Mouse (Mus musculus) embryonic facial prominence, embryonic 12.5 days (tissue): ENCODE data around the gene Phf13. TPM values are rescaled to one million over a fixed set of nuclear protein-coding genes. Genes with fewer than 3 reads are reported as not detected.

Source experiments
- ATAC-seq: fragments of 200-750 bp; cut with Nextera tagmentation; 2 replicates; pipeline ENCODE4 v1.8.0; 2017; ENCODE audit not compliant: insufficient number of reproducible peaks, insufficient read depth, low FRiP score, low TSS enrichment
- H3K27ac ChIP-seq: fragments of 300-500 bp; sonication (generic); 2 replicates; pipeline ENCODE4 v1.5.1; 2016; ENCODE audit warnings: mild to moderate bottlenecking
- H3K27me3 ChIP-seq: fragments of 300-500 bp; sonication (generic); 2 replicates; pipeline ENCODE4 v1.6.1; 2016; ENCODE audit warnings: mild to moderate bottlenecking, moderate library complexity
- H3K36me3 ChIP-seq: fragments of 300-500 bp; sonication (generic); 2 replicates; pipeline ENCODE4 v1.6.1; 2016; ENCODE audit warnings: mild to moderate bottlenecking
- H3K4me1 ChIP-seq: fragments of 300-500 bp; sonication (generic); 2 replicates; pipeline ENCODE4 v1.6.1; 2016
- H3K4me2 ChIP-seq: fragments of 300-500 bp; sonication (generic); replicated peaks from 2 replicates; pipeline ENCODE4 v1.6.1; 2016; ENCODE audit warnings: mild to moderate bottlenecking, moderate library complexity
- H3K4me3 ChIP-seq: fragments of 300-500 bp; sonication (generic); 2 replicates; pipeline ENCODE4 v1.5.1; 2016; ENCODE audit warnings: mild to moderate bottlenecking
- H3K9ac ChIP-seq: fragments of 300-500 bp; sonication (generic); 2 replicates; pipeline ENCODE4 v1.6.1; 2016; ENCODE audit warnings: mild to moderate bottlenecking, moderate library complexity
- H3K9me3 ChIP-seq: fragments of 300-500 bp; sonication (generic); 2 replicates; pipeline ENCODE4 v1.6.1; 2016; ENCODE audit warnings: mild to moderate bottlenecking, moderate library complexity
- WGBS: fragments of 180-500 bp; shearing (Covaris S2); methylation state at CpG from one replicate; pipeline ENCODE4 v1.1.7; 2016; 5-methylcytosine and 5-hydroxymethylcytosine counted together
- polyA plus RNA-seq: library from polyadenylated mRNA; unstranded; fragments of >200 nt; fragmentation: Nextera tagmentation; extraction: Ambion mirVana; gene quantifications from 2 replicates; pipeline ENCODE4 v1.2.1, GENCODE M21; 2016

The Phf13 gene
- polyA plus RNA-seq, 1 experiment from 2014 or later, result 44.3 TPM

DNA sequence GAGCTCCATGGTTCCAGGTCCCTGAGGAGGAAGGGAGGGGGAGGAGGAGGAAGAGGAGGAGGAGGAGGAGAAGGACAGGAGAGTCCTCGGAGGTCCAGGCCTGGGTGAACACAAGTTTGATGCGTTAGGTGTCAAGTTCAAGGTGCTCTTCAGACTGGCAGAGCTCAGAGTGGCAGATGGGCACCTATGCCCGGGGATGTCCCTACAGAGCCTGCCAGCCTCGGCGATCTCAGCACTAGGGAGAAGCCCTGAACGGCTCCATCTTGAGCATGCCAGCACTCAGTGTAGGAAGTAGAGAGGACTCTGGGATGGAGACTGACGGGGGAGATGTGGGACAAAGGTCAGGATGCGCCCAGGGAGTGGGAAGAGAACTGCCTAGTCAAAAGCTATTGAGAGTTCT lies 9.4 kb downstream of the Phf13 start:
- Histone ChIP-seq H3K27ac (no peak overlapping the region), H3K27me3 (no peaks in the 10 kb centered on the region), H3K9ac (0 out of 2 replicates have a peak overlapping the region, but pooled peaks have one; percentile 24), H3K4me2 (no peak overlapping the region), H3K36me3 (peaks cover 38% of the 10 kb centered on the region), H3K9me3 (no peaks in the 10 kb centered on the region), H3K4me1 (peaks cover 32% of the 10 kb centered on the region), H3K4me3 (no peak overlapping the region)
- ATAC-seq, result no peak
- WGBS, result 73% methylated on average over 8 of the region's 8 CpGs

DNA sequence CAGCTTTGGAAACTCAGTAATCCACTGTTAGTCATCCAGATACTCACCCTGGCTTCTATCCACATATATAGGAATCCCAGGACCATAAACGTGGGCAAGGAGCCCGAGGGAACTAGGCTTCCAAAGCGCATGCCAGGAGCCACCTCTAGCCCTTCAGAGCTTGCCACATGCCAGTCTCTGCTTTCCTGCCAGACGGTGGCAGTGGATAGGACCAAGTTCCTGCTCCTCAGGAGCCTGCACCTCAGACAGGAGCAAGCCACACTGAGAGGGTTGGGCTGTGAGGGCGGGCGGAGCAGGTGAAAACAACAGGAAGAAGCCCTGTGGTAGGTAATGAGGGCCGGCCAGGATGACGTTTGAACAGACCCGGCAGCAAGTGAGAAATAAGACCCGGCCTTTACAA lies 10.2 kb downstream of the Phf13 start:
- H3K36me3 ChIP-seq, result peaks cover 36% of the 10 kb centered on the region
- no peak overlapping the region for H3K4me2 ChIP-seq
- no peak overlapping the region for H3K4me3 ChIP-seq
- peaks cover 32% of the 10 kb centered on the region for H3K4me1 ChIP-seq
- H3K27ac ChIP-seq, result 0 out of 2 replicates have a peak overlapping the region, but pooled peaks have one; percentile 23
- no peaks in the 10 kb centered on the region for H3K9me3 ChIP-seq
- no peaks in the 10 kb centered on the region for H3K27me3 ChIP-seq
- ATAC-seq, result no peak
- 0 out of 2 replicates have a peak overlapping the region, but pooled peaks have one; percentile 24 for H3K9ac ChIP-seq
- 33% methylated on average over 10 of the region's 10 CpGs for WGBS

DNA sequence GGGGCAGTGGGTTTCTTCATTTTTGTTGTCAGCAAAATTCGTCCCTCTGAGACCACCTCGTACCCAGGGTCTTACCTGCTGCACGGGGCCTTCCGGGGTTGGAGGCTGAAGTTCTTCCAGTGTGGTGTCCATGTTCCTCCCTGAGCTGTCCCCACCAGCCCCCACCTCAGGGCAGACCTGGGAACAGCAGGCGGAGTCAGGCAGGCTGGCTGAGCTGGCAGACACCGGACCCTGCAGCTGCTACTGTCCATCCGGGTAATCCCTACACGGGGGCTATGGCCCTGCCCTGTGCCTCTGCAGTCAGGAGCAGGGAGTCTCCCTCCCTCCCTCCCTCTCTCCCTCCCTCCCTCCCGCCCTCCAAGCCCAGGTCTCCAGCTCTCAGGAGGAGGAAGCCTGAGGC lies 12.5 kb downstream of the Phf13 start:
- peak; percentile 23; the same call in 1 of the 2 replicates for ATAC-seq
- Histone ChIP-seq H3K27ac (peak overlapping the region; percentile 23; the same call in 1 of the 2 replicates), H3K9ac (no peak overlapping the region; the same call in 1 of the 2 replicates), H3K27me3 (no peaks in the 10 kb centered on the region), H3K9me3 (no peaks in the 10 kb centered on the region), H3K36me3 (peaks cover 49% of the 10 kb centered on the region), H3K4me2 (no peak overlapping the region), H3K4me1 (peaks cover 24% of the 10 kb centered on the region), H3K4me3 (no peak overlapping the region)
- WGBS, result 21% methylated on average over 8 of the region's 9 CpGs

DNA sequence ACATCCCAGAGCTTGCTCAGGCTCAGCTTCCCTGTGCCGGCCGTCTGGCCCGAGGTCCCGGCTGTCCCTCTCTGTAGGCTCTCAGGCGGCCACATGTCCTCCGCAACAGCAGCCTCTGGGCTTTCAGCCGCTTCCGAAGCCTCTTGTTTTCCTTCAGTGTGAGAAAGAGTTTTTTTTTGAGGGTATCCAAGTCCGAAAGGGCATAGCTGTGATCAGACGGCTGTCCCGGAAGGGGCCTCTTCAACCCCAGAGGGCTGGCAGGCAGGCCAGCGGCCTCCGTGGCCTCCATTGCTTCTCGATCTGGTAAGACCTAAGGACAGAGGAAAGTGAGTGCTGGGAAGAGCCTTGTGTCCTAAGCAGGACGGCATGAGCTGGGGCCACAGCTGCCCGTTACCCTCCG lies 13.0 kb downstream of the Phf13 start:
- no peak for ATAC-seq
- WGBS, result 50% methylated on average over 17 of the region's 17 CpGs
- no peaks in the 10 kb centered on the region for H3K27me3 ChIP-seq

DNA sequence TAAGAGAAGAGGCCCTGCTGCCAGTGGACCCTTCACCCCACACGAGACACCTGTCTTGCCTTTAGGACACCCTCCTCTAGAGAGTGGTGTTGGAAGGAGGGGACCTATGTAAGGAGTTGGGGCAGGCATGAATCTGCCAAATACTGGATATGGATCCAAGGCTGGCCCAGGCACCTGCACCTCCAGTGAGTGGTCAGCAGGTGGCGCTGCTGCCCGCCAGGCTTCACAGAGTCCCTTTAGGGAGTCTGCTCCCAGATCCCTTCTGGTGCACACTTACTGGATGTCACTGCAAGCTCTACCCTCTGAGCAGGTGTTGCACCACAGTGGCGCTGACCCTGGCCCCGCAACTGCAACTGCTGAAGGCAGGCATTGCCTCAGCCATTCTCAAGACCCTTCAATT lies 14.7 kb downstream of the Phf13 start:
- 17% methylated on average over 5 of the region's 5 CpGs for WGBS
- no peak overlapping the region for H3K27ac ChIP-seq
- H3K9ac ChIP-seq, result no peak overlapping the region
- no peak overlapping the region for H3K4me2 ChIP-seq
- H3K36me3 ChIP-seq, result peaks cover 66% of the 10 kb centered on the region
- H3K4me1 ChIP-seq, result peaks cover 11% of the 10 kb centered on the region; the same call in 1 of the 2 replicates
- no peaks in the 10 kb centered on the region for H3K9me3 ChIP-seq
- peak; percentile 42; the same call in 1 of the 2 replicates for ATAC-seq
- no peaks in the 10 kb centered on the region for H3K27me3 ChIP-seq
- H3K4me3 ChIP-seq, result no peak overlapping the region

More for the DNA sequence above, 13.0 kb downstream of the Phf13 start:
- H3K4me3 ChIP-seq, result no peak overlapping the region
- no peak overlapping the region for H3K9ac ChIP-seq
- no peak overlapping the region for H3K27ac ChIP-seq
- no peaks in the 10 kb centered on the region for H3K9me3 ChIP-seq
- peaks cover 22% of the 10 kb centered on the region for H3K4me1 ChIP-seq
- H3K4me2 ChIP-seq, result no peak overlapping the region
- peaks cover 51% of the 10 kb centered on the region for H3K36me3 ChIP-seq

DNA sequence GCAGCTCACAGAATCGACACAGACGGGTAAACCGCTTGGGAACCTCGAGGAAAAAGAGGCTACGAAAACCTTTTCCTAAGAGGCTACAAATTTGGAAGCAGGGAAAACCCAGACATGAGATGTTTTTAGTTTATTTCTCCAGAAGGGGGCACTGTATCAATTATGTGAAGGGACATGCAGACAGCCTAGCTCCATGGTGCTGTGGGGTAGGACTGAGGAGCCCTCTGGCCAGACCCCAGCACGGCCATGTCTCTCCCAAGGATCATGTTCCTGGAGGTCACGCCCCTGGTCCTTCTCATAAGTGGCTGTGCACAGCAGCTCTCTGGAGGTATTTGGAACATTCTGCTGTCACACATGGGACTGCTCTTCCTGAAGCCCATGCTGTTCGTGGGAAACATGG lies 15.4 kb downstream of the Phf13 start:
- peaks cover 68% of the 10 kb centered on the region for H3K36me3 ChIP-seq
- no peak overlapping the region for H3K4me3 ChIP-seq
- WGBS, result 70% methylated on average over 8 of the region's 8 CpGs
- no peak overlapping the region for H3K27ac ChIP-seq
- no peaks in the 10 kb centered on the region for H3K27me3 ChIP-seq
- 0 out of 2 replicates have a peak, but pooled peaks cover 5% of the 10 kb centered on the region for H3K4me1 ChIP-seq
- no peak overlapping the region for H3K9ac ChIP-seq
- no peak overlapping the region for H3K4me2 ChIP-seq
- H3K9me3 ChIP-seq, result no peaks in the 10 kb centered on the region
- no peak for ATAC-seq

DNA sequence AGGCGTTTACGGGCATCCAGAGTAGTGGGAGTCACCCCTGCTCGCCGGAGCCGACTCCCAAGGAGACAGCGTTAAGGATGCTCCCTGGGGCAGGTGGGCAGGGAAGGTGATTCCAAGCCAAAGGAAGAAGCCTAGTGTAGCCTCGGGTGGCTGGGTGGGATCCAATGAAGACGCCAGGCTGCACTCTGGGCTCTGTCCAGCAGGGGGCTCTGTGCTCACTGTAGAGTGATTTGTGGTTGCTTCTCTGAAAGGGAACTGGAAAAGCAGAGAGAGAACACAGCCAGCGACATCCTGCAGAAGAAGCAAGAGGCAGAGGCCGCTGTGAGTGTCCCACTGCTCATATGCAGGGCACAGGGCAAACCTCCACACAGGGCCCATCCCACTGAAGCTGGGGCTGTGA lies 18.3 kb downstream of the Phf13 start:
- Histone ChIP-seq H3K9me3 (no peaks in the 10 kb centered on the region), H3K4me3 (no peak overlapping the region), H3K4me2 (no peak overlapping the region), H3K36me3 (peaks cover 80% of the 10 kb centered on the region), H3K4me1 (no peaks in the 10 kb centered on the region), H3K27me3 (no peaks in the 10 kb centered on the region), H3K9ac (no peak overlapping the region; the same call in 1 of the 2 replicates), H3K27ac (no peak overlapping the region)
- no peak for ATAC-seq
- WGBS, result 41% methylated on average over 10 of the region's 10 CpGs

DNA sequence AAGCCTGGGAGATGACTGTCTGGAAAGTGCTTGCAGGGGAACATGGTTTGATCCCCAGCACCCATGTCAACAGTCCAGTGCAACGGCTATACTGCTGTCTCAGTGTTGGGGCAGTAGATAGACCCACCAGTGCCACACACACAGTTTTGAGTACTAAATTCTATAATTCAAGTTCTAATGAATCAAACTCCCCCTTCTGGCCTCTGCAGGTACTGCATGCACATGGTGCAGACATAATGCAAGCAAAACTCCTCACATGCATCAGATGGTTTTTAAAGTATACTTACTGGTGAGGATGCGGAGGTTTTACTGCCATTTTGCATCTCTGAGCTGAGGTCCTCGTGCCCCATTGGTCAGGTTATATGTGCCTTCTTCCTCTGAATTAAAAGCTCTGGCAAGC lies 20.6 kb downstream of the Phf13 start:
- H3K4me2 ChIP-seq, result no peak overlapping the region
- 91% methylated on average over 3 of the region's 3 CpGs for WGBS
- H3K27me3 ChIP-seq, result no peaks in the 10 kb centered on the region
- no peak for ATAC-seq
- no peak overlapping the region for H3K27ac ChIP-seq
- peaks cover 81% of the 10 kb centered on the region for H3K36me3 ChIP-seq
- no peaks in the 10 kb centered on the region for H3K9me3 ChIP-seq
- H3K9ac ChIP-seq, result no peak overlapping the region
- no peak overlapping the region for H3K4me3 ChIP-seq
- no peaks in the 10 kb centered on the region for H3K4me1 ChIP-seq

DNA sequence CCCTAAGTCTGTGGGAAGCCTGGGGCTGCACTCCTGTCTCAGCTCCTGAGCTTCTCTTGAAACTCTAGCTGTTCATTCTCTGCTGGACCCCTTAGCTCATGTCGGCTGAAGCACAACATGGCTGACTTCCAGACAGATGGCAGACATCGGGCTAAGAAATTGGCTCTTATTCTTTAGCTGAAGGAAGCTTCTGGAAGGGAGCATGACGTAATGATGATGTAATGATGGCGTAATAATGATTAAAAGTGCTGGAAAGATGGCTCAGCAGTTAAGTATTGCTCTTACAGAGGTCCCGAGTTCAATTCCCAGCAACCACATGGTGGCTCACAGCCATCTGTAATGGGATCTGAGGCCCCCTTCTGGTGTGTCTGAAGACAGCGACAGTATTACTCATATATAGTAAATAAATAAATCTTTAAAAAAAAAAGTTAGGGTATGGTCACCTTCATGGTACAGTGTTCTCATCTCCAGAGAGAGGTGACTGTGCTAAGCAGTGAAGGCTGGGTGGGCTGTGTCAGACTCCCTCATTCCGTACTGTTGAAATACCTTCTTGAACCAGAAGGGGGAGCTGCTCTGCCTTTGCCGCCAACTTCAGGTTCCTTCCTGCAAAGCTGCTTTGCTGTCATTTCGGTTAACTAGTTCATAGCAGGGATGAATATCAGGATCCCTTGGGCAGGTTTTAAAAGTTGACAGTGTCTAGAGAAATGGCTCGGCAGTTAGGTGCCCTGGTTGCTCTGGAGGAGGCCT lies 23.7 kb downstream of the Phf13 start:
- Histone ChIP-seq H3K36me3 (peaks cover 78% of the 10 kb centered on the region), H3K4me1 (no peaks in the 10 kb centered on the region)
- WGBS, result 68% methylated on average over 10 of the region's 10 CpGs

DNA sequence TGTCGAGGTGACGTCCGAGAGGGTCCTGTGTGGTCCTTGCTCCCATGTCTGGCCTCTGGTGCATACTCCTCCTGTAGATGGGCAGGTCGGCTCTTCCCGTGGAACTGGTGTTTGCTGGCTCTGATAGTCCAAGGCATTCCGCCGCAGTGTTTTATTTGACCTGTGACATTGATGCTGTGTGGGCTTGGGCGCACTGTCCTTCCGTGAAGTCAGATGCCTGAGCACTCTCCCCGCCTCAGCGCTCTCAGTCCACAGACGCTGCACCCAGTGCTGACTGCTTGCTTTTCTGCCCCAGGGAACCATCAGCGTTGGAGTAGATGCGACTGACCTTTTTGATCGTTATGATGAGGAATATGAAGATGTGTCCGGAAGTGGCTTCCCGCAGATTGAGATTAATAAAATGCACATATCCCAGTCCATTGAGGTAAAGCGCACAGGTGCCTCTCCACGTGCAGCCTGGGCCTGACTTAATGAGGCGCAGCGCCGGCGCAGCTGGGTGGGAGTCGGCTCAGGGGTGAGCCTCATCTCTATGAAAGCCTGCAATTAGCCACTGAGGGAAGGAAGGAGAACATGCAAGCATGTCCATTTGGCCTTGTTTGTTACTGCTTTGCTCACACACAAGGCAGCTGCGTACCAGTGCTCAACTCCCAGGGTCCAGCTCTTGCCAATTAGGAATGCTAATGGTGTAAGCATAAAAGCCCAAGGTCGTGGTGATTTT lies 27.7 kb downstream of the Phf13 start:
- no peaks in the 10 kb centered on the region for H3K4me1 ChIP-seq
- H3K4me2 ChIP-seq, result no peak overlapping the region
- H3K27me3 ChIP-seq, result no peaks in the 10 kb centered on the region
- H3K9ac ChIP-seq, result no peak overlapping the region
- no peaks in the 10 kb centered on the region for H3K9me3 ChIP-seq
- no peak overlapping the region for H3K4me3 ChIP-seq
- no peak overlapping the region for H3K27ac ChIP-seq
- peaks cover 68% of the 10 kb centered on the region for H3K36me3 ChIP-seq
- no peak for ATAC-seq
- 91% methylated on average over 26 of the region's 26 CpGs for WGBS

More for the DNA sequence above, 23.7 kb downstream of the Phf13 start:
- Histone ChIP-seq H3K27me3 (no peaks in the 10 kb centered on the region), H3K4me2 (no peak overlapping the region), H3K4me3 (no peak overlapping the region), H3K27ac (no peak overlapping the region), H3K9me3 (no peaks in the 10 kb centered on the region), H3K9ac (no peak overlapping the region)
- no peak for ATAC-seq

DNA sequence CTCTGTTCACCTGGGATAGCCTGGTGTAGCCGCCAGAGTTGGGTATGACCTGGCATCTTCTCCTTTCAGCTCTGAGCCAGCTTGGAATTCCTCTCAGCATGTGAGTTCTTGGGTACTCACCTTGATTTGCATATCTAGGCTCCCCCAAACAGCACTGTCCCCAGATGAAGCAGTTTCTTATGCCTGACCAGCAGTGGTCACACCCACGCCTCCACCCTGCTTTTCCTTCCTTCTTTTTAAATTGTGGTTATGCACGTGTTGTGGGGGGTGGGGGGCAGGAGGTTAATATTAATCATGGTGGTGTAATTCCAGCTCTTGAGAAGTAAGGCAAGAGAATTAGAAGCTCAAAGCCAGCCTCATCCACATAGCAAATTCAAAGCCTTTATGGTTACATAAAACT lies 33.2 kb downstream of the Phf13 start:
- Histone ChIP-seq H3K27ac (no peak overlapping the region), H3K4me1 (no peaks in the 10 kb centered on the region), H3K27me3 (no peaks in the 10 kb centered on the region), H3K9ac (no peak overlapping the region), H3K9me3 (no peaks in the 10 kb centered on the region), H3K36me3 (peaks cover 74% of the 10 kb centered on the region), H3K4me3 (no peak overlapping the region), H3K4me2 (no peak overlapping the region)
- WGBS, result 93% methylated on average over 3 of the region's 3 CpGs
- ATAC-seq, result no peak

DNA sequence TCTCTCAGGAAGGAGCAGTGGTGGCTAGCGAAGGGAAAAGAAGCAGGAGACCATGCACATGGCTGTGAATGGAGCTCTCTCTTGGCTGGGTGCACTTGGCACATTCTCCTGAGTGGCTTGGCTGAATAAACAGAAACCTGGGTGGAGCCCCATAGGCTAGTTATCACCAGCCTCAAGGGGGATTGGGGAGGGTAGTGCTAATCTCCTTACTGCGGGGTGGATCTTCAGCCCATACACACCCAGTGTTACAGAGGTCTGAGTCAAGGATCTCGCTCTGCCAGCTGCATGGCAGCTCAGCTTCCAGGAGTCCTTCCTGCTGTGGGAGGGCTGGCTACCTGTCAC lies 35.6 kb downstream of the Phf13 start:
- Histone ChIP-seq H3K4me2 (no peak overlapping the region), H3K9ac (no peak overlapping the region), H3K4me3 (no peak overlapping the region), H3K27me3 (no peaks in the 10 kb centered on the region), H3K4me1 (no peaks in the 10 kb centered on the region), H3K27ac (no peak overlapping the region), H3K36me3 (peaks cover 86% of the 10 kb centered on the region), H3K9me3 (no peaks in the 10 kb centered on the region)
- WGBS, result 86% methylated on average over 3 of the region's 3 CpGs
- peak; percentile 16; the same call in 1 of the 2 replicates for ATAC-seq
